Mouse (Mus musculus): ENCODE data around the gene Sgpp1. TPM values are rescaled to one million over a fixed set of nuclear protein-coding genes. Genes with fewer than 3 reads are reported as not detected.
"Not testable (repeated sequence)": the region's sequence is repeated elsewhere in the genome, so short reads cannot be mapped to it uniquely, and the experiment has no call there.

Gene Sgpp1
- total RNA-seq, 2 experiments from 2014 or later, result 11.4 to 12.0 TPM

GRCm38 (mm10) chr12:75733331-75734070 is 2.0 kb downstream of the Sgpp1 start:
- intact Hi-C loops (cut with DNase I), result no loop called here
- no peak for DNase-seq

DNA sequence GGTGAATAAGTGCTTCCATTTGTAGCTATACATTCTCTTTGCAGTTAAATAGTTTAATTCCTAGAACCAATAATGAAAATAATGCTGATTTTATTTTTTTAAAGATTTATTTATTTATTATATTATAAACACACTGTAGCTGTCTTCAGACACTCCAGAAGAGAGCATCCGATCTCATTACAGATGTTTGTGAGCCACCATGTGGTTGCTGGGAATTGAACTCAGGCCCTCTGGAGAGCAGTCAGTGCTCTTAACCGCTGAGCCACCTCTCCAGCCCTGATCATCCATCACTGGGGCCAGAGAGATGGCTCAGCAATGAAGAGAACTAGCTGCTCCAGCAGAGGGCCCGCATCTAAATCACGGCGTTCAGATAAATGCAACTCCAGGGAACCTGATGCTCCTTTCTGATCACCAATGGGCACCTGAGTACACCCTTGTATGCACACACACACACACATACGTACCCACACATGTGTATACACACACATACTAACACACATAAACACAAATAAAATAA is 3.5 kb downstream of the Sgpp1 start:
- intact Hi-C loops (cut with DNase I), result no loop called here

DNA sequence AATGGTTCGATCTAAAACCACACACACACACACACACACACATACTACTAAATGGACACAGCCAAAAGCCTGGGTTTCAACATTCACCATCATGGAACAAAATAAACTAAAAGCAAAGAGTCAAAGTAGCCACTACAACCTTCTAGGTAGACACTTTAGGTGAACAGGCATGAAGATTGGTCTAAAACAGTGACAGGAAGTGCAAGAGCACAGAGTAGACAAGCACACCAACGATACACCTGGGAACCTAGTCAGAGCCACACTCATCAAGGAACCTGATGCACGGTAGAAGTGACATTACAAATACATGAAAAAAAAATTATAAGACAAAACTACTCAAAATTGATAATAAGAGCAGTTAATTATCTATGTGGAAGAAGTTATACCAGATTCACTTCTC is 4.0 kb downstream of the Sgpp1 start:
- DNase-seq, result no peak
- intact Hi-C loops (cut with DNase I), result no loop called here

More for the DNA sequence above, 3.5 kb downstream of the Sgpp1 start:
- DNase-seq, result no peak

DNA sequence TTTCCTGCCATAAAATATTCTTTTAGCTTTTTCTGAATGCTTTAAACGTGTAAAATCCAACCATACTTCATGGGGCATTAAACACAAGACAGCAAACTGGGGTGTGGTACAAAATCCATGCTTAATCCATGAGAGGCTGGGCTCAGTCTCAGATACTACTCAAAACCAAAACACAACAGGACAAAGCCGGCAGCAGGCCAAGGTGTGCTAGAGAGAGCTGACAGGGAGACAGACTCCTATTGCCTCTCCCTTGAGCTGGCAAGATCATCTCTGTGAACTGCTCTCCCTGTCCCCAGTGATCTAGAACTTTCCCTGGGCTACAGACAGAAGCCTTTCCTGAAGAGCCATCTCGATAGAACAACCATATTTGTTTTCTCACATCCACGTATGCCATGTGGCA is 5.1 kb downstream of the Sgpp1 start:
- intact Hi-C loops (cut with DNase I), result no loop called here

DNA sequence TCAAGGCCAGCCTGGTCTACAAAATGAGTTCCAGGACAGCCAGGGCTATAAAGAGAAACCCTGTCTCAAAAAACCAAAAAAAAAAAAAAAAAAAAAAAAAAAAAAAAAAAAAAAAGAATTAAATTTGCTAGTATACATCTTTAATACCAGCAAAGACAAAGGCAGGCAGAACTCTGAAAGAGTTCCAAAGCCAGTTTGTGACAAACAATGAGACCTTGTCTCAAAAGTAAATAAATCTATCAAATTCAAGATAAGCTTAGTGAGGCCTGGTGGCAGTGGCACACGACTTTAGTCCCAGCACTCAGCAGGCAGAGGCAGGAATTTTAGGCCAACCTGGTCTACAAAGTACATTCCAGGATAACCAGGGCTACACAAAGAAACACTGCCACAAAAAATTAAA is 5.7 kb downstream of the Sgpp1 start:
- no peak for DNase-seq
- intact Hi-C loops (cut with DNase I), result no loop called here

More for the DNA sequence above, 5.1 kb downstream of the Sgpp1 start:
- DNase-seq, result no peak

GRCm38 (mm10) chr12:75727333-75728125 is 8.0 kb downstream of the Sgpp1 start:
- intact Hi-C loops (cut with DNase I), result no loop called here
- no peak for DNase-seq

DNA sequence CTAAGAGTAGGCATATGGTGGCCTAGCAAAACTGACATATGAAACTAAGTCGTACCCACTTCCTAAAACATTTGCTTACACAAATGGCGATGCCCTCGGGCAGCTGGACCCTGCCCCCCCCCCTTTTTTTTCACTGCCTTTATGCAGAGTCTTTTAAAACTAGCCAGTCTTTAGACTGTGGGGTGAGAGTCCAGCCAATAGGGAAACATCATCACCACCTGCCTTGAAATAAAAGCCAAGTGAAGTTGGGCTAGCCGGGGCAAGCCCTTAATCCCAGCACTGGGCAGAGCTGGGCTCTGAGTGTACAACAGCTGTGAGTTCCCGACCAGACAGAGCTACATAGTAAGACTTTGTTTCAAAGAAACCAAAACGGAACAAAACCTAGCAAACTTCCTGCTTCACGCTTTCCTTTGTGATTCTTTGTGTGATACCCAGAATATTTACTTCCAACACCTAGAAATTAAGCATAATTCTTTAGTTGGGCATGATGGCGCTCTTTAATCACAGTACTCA is 9.1 kb downstream of the Sgpp1 start:
- DNase-seq, result no peak
- intact Hi-C loops (cut with DNase I), result no loop called here

GRCm38 (mm10) chr12:75724621-75725324 is 10.8 kb downstream of the Sgpp1 start:
- intact Hi-C loops (cut with DNase I), result no loop called here
- no peak for DNase-seq

- intact Hi-C loops (cut with DNase I), result no loop called here
- no peak for DNase-seq
Observed at GRCm38 (mm10) chr12:75723839-75724463, 11.6 kb downstream of the Sgpp1 start.

DNA sequence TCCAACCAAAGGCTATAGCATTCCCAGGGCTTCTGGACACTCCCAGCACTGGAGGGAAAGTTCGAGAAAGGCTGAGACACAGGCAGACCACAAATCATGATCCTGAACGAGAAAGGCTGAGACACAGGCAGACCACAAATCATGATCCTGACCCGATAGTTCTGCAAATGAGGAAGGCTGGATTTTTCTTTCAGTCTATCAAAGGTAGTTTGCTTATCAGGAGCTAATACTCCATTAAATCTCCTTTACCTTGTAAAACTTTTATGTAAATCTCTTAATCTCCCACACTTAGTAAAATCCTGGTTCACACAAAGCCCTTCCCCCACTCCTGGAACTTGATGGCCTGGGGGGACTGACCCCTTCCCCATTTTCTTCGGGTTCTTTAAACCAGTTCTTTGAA is 13.6 kb downstream of the Sgpp1 start:
- no peak for DNase-seq
- intact Hi-C loops (cut with DNase I), result no loop called here

GRCm38 (mm10) chr12:75721006-75721405 is 14.5 kb downstream of the Sgpp1 start:
- intact Hi-C loops (cut with DNase I), result no loop called here
- no peak for DNase-seq

GRCm38 (mm10) chr12:75713596-75713995 is 21.9 kb downstream of the Sgpp1 start:
- no peak for DNase-seq
- intact Hi-C loops (cut with DNase I), result no loop called here

- intact Hi-C loops (cut with DNase I); DNase-seq: not testable (repeated sequence)
Observed at GRCm38 (mm10) chr12:75712905-75713304, 22.6 kb downstream of the Sgpp1 start.

DNA sequence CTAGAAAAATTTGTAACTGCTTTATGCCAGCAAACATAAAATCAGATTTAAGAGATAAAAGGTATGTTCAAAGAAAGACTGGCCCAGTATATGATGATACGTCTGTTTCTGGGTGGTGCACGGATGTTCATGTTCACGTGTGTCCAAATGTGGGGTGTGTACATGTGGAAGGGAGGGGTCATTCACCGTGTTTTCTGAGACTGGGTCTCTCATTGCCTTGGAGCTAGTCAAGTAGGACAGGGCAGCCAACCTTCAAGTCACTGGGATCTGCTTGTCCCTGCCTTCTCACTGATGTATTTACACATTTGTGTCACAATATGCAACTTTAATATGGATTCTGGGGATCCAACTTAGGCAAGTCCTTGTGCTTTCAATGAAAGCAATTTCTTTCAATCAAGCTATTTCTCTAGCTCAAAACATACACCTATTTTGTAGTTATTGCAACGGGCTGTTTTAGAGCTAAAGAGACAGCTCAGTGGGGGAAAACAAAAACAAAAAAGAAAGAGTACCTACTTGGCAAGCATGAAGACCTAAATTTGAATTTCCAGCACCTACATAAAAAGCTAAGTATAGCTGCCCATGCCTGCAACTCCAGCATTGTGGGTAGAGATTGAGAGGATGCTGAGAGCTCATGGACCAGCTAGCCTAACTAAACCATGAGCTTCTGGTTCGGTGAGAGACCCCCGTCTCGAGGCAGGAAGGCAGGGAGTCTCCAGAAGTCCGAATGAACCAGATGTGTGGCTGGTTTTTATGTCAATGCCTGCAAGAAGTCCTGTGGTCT is 24.7 kb downstream of the Sgpp1 start:
- intact Hi-C loops (cut with DNase I), result no loop called here
- no peak for DNase-seq

DNA sequence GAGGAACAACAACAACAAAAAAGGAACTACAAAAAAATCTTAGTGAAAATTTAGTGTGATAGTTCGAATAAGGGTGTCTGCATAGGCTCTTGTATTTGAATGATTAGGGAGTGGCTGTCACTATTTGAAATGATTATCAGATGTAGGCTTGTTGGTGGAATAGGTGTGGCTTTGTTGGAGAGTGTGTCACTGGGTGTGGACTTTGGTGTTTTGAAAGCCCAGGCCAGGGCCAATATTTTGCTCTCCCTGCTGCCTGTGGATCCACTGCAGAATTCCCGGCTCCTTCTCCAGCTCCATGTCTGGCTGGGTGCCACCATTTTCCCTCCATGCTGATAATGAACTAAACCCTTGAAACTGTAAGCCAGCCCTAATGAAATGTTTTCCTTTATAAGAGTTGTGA is 26.0 kb downstream of the Sgpp1 start:
- DNase-seq, result no peak
- intact Hi-C loops (cut with DNase I), result no loop called here

DNA sequence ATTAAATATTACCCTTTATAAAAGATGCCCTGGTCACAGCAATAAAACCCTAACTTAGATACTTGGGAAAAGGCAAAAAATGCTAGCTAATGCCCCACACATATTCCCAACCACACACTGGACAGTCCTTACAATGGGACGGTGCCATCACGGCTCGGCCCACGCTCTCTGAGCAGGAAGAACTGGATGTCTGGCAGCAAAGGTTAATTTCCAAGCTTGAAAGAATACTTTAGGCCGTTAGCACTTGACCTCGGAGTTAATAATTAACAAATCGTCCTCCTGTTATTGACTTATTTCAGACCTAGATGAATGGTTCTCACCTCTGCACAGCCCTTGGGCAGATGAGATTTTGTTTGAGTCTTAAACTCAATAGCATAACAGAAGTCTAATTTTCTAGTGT is 28.9 kb downstream of the Sgpp1 start:
- intact Hi-C loops (cut with DNase I), result no loop called here
- DNase-seq, result no peak

DNA sequence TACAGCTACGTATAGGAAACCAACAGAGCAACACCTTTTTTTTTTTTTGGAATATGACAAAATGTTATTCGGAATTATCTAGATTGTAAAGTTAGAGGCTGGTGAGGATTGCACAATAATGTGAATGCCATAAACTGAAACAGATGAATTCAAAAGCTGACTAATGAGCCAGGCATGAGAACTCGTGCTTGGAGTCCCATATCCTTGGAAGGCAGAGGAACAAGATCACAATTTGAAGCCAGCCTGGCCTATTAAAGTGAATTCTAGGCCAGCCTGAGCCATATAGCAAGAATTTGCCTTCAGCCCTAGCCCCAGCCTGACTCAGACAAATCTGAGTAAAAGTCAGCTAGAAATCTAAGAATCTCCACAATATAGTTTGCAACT is 32.8 kb downstream of the Sgpp1 start:
- intact Hi-C loops (cut with DNase I), result no loop called here
- DNase-seq, result no peak

DNA sequence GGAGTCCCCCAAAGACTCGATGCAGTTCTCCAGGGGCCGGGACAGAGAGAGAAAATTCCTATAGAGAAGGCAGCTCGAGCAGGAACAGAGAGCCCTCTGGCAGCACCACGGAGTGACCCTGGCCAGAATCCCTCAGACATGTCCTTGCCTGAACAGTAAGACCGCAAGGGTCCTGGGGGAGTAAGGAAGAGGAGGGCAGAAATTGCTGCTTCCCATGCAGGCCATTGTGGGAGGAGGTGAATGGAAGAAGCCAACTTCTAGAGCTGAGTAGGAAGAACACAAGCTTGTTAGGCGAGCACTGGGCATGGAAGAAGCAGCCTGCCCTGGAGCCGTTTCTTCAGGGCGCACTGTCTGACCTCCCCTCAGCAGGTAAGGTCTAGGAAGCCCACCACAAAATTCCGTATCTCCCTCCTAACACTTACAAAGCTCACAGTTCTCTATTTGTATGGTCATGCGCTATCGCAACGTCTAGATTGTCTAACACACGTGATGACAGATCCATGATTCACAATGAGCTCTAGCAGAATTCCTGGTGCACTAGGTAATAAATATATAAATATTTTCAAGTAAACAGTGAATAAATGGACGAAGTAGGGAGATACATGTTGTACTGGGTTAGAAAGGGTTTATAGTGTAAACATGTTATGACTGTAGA is 33.3 kb downstream of the Sgpp1 start:
- peak in 1 of 2 experiments; percentile 44 for DNase-seq

More for the DNA sequence above, 33.3 kb downstream of the Sgpp1 start:
- intact Hi-C loops (cut with DNase I), result no loop called here
